Mouse (Mus musculus) erythroblast, embryonic 14.5 days (primary cell): Measurements from ENCODE around the gene Rhobtb1. TPM values are rescaled to one million over a fixed set of nuclear protein-coding genes. Genes with fewer than 3 reads are reported as not detected.

Experiments
- H3K27me3 ChIP-seq: 2 replicates; pipeline ENCODE4 v1.6.1; 2012; ENCODE audit warnings: inconsistent platforms; ENCODE audit not compliant: control insufficient read depth
- H3K36me3 ChIP-seq: 2 replicates; pipeline ENCODE4 v1.6.1; 2012; ENCODE audit warnings: mild to moderate bottlenecking, inconsistent platforms; ENCODE audit not compliant: control insufficient read depth
- H3K4me1 ChIP-seq: 2 replicates; pipeline ENCODE4 v1.6.1; 2012; ENCODE audit warnings: inconsistent platforms; ENCODE audit not compliant: control insufficient read depth
- H3K4me3 ChIP-seq: replicated peaks from 2 replicates; pipeline ENCODE3; 2012; ENCODE audit warnings: moderate library complexity, mild to moderate bottlenecking, inconsistent platforms
- H3K9me3 ChIP-seq: 2 replicates; pipeline ENCODE4 v1.6.1; 2012; ENCODE audit warnings: low read length, inconsistent platforms, mixed read lengths; ENCODE audit not compliant: control insufficient read depth
- GATA1 ChIP-seq: IDR thresholded peaks from 2 replicates; pipeline ENCODE4 v1.6.1; 2012; ENCODE audit warnings: low read length, inconsistent platforms, mixed read lengths
- TAL1 ChIP-seq: IDR thresholded peaks from 3 replicates; pipeline ENCODE4 v1.6.1; 2012; ENCODE audit warnings: low read length, inconsistent platforms, mixed read lengths
- polyA plus RNA-seq: library from polyadenylated mRNA; stranded (reverse); fragments of >175 nt; gene quantifications from 2 replicates; pipeline ENCODE4 v1.2.3, GENCODE M21; 2012

Gene Rhobtb1
- polyA plus RNA-seq, 1 experiment: 0.03 TPM

DNA sequence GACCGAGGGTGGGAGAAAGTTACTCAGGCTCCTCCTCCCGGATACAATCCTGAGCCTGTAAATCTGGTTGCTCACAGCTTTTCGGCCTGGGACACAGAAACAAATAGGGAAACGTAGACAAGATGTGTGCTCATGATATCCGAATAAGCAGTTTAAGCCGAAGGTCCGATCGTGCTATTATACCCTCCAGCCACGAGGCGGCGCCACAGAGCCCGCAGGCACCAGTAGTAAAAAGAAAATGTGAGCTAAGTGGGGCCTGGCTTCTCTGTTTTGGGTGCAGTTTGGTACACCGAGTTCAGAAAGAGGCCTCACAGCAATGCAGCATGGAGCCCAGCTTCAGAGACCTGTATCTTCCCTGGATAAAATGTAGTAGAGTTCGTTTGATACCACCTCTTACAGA is 155.0 kb downstream of the Rhobtb1 start:
- Histone ChIP-seq H3K36me3 (no peaks in the 10 kb centered on the region), H3K4me1 (peaks cover 21% of the 10 kb centered on the region), H3K9me3 (no peaks in the 10 kb centered on the region), H3K27me3 (no peaks in the 10 kb centered on the region), H3K4me3 (no peak overlapping the region)
- TF ChIP-seq TAL1 (no peak), GATA1 (no peak)

DNA sequence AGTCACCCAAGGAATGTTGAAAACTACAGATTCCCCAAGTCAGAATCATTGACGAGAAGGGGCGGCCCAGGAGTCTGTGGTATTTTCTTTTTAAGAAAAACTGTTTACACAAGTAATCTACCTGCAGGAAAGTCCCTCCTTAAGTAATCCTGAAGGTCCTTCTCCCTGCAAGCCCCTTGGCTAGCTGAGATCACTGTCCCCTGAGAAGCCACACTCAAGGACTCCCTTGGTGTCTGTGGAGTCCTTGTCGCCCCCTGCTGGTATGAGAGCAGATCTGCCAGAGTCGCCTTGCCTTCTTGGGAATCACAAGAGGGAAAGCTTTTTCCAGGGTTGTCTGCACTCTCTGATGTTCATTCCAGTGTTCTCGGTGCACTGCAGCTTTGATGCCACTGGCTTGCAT is 155.8 kb downstream of the Rhobtb1 start:
- no peaks in the 10 kb centered on the region for H3K27me3 ChIP-seq
- TF ChIP-seq TAL1 (no peak), GATA1 (no peak)
- H3K4me3 ChIP-seq: no peak overlapping the region
- no peaks in the 10 kb centered on the region for H3K36me3 ChIP-seq
- peaks cover 21% of the 10 kb centered on the region for H3K4me1 ChIP-seq
- no peaks in the 10 kb centered on the region for H3K9me3 ChIP-seq

DNA sequence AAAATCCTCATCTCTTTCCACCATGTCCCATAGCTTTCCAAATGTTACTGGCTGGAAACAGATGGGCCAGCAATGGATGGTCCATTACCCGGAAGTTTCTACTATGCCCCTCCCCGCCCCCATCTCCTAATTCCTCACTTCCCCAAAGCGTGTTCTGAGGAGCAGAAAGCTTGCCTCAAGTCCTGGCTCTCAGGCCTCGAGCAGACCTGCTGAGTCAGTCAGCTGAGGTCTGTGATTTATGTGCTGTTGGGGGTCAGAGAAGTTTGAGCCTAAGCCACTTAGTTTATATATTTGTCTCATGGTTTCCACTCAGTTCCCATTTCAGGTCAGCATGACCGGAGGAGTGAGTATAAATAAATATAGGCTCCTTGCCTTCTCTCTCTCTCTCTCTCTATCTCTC is 157.9 kb downstream of the Rhobtb1 start:
- Histone ChIP-seq H3K9me3 (no peaks in the 10 kb centered on the region), H3K4me3 (no peak overlapping the region)
- TF ChIP-seq GATA1: no peak
- TF ChIP-seq TAL1: no peak

DNA sequence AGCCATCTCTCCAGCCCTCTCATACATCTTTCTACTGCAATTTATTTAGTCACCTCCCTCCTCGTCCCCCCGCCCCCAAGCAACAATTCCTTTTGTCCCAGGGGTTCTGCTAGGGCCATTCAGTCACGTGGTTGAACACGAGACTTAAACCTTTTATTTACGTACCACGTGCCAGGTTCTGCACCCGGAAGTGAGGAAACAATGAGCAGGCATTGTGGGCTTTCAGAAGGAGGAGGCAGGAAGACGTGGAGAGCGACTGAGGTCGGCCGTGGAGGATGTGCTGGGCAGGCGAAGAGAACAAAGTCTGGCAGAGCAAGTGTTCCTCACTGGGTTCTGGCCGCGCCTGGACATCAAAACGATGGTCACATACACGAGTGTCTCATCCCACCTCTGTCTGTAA is 160.6 kb downstream of the Rhobtb1 start:
- H3K4me3 ChIP-seq: no peak overlapping the region
- TF ChIP-seq GATA1: no peak
- no peak for TF ChIP-seq TAL1
- no peaks in the 10 kb centered on the region for H3K27me3 ChIP-seq
- no peaks in the 10 kb centered on the region for H3K4me1 ChIP-seq
- no peaks in the 10 kb centered on the region for H3K9me3 ChIP-seq
- no peaks in the 10 kb centered on the region for H3K36me3 ChIP-seq

More for the DNA sequence above, 157.9 kb downstream of the Rhobtb1 start:
- Histone ChIP-seq H3K36me3 (no peaks in the 10 kb centered on the region), H3K4me1 (peaks cover 21% of the 10 kb centered on the region), H3K27me3 (no peaks in the 10 kb centered on the region)

DNA sequence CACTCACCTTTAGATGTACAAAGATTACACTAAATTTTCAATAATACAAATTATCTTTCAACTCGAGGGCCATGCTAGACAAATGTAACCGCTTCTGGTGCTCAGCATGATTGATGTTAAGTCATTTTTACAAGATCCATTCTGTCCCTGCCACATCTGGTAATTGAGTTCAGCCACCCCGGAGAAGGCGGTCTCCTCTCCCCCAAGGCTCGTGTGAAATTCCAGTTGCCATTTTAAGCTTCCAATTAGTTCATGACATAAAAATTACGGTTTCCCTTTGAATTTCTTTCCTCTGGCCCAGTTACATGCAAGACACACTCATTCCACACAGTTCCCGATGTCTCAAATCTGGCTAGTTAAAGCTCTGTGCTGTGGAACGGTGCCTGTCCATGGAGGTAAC is 162.7 kb downstream of the Rhobtb1 start:
- Histone ChIP-seq H3K4me1 (no peaks in the 10 kb centered on the region), H3K36me3 (no peaks in the 10 kb centered on the region), H3K9me3 (no peaks in the 10 kb centered on the region), H3K4me3 (no peak overlapping the region), H3K27me3 (no peaks in the 10 kb centered on the region)
- TF ChIP-seq TAL1 (no peak), GATA1 (no peak)

DNA sequence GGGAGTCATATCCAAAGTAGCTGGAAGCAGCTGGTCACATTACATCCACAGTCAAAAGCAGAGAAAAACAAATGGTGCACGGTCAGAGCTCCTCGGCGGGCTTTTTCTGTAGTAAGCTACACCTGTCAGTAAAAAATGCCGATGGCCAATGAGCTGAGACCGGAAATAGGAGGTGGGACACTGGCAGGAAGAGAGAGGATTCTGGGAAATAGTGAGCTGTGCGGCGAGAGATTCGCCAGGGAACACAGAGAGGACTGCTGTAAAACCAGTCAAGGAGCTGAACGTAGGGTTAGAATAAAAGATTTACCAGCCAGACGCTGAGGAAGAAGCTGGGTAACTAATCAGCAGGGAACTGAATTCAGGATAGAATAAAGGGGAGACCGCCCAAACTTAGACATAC is 167.3 kb downstream of the Rhobtb1 start:
- TF ChIP-seq TAL1 (no peak), GATA1 (no peak)
- H3K27me3 ChIP-seq: no peaks in the 10 kb centered on the region
- H3K4me3 ChIP-seq: no peak overlapping the region
- peaks cover 2% of the 10 kb centered on the region; the same call in 1 of the 2 replicates for H3K9me3 ChIP-seq
- H3K4me1 ChIP-seq: no peaks in the 10 kb centered on the region
- no peaks in the 10 kb centered on the region for H3K36me3 ChIP-seq

DNA sequence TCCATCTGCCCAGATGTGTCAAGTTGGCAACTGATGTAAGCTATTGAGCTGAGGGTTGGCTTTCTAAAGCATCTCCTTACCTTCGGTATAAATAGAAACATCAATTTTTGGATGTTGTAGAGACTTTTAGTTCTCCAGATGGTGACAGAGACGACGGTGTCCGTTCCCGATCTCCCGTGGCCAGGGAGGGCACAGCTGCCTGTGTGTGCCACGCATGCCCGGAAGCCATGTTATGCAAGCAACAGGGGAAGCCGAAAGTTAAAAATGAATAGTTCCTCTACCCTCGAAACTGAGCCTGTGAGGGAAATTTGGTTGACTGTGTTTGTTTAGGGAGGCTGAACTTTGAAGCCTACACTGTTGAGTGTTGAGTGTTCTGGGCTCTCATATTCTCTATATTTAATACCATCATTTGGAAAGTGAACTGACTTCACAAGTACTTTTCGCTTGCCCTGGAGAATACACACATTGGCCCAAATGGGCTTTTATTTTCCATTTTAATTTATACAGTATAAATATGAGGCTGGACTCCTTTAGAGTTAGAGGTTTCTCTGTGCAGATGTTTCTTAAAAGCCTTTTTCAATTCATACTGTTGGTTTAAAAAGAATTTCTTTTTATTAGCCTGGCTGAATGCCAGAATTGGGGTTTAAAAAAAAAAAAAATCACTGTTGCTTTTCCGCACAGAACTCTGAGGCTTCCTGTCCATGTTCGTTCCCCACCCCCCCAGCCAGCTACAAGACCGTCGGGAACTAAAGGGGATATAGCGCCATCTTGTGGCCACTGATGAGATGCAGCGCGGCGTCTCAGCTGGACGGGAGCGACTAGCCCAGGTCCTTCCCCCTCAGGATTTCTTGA is 169.7 kb downstream of the Rhobtb1 start:
- H3K27me3 ChIP-seq: no peaks in the 10 kb centered on the region
- H3K4me1 ChIP-seq: no peaks in the 10 kb centered on the region
- H3K36me3 ChIP-seq: no peaks in the 10 kb centered on the region
- H3K4me3 ChIP-seq: peak overlapping the region; percentile 30
- peaks cover 2% of the 10 kb centered on the region; the same call in 1 of the 2 replicates for H3K9me3 ChIP-seq
- TF ChIP-seq GATA1 (no peak), TAL1 (no peak)

DNA sequence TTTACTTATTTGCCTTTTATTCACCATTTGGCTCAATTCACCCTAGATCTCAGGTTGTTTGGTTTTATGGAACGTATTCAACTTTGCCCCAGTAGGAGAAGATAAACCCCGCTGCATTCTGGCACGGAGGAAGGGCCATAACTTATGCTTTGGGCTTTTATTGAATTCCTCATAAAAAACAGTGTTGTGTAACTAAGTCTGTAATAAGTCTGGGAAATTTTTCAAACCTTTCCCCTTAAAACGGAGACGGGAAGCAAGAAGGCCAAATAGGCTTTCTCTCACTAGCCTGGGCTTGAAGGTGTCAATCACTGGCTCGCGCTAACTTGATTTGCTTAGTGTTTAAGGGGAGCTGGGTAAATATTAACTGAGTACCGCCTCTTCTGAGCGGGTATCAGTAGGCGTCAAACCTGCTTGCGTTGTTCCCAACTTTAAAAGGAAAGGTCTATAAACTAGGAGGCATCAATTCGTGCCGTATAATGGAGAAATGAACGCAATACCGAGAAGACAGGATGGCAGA is 170.3 kb downstream of the Rhobtb1 start:
- H3K27me3 ChIP-seq: no peaks in the 10 kb centered on the region
- H3K9me3 ChIP-seq: peaks cover 2% of the 10 kb centered on the region; the same call in 1 of the 2 replicates
- TF ChIP-seq TAL1 (no peak), GATA1 (no peak)
- H3K4me3 ChIP-seq: peak overlapping the region; percentile 30
- H3K4me1 ChIP-seq: no peaks in the 10 kb centered on the region
- H3K36me3 ChIP-seq: no peaks in the 10 kb centered on the region

DNA sequence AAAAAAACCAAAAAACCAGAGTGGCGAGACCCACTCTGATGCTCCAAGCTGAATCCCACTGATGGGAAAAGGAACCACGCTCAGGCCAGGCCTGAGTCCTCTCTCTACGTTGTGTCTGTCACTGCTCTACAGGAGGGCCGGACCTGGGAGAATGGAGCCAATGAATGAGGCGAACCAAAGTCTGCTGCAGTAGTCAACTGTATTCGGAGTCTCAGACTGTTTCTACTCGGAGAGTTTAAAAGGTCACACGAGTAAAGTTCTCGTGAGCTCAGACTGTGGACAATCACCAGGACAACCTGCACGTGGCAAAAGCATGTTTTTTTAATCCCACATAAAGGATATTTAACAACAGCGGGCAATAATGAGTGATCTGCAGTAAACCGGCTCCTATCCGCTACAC is 172.8 kb downstream of the Rhobtb1 start:
- no peak overlapping the region for H3K4me3 ChIP-seq
- no peaks in the 10 kb centered on the region for H3K27me3 ChIP-seq
- H3K9me3 ChIP-seq: peaks cover 2% of the 10 kb centered on the region; the same call in 1 of the 2 replicates
- H3K36me3 ChIP-seq: peaks cover 19% of the 10 kb centered on the region
- H3K4me1 ChIP-seq: peaks cover 9% of the 10 kb centered on the region
- TF ChIP-seq TAL1: no peak
- TF ChIP-seq GATA1: no peak
